Mouse (Mus musculus): Measurements from ENCODE around the gene Nt5c3b. TPM values are rescaled to one million over a fixed set of nuclear protein-coding genes. Genes with fewer than 3 reads are reported as not detected.

The Nt5c3b gene
- total and polyA plus RNA-seq, 3 experiments: 54.2 to 63.5 (median 54.4) TPM

- dilution Hi-C loops (cut with MboI; ENCODE audit: extremely low pct_ligation_motif_present, extremely low pct_unique_long_range_greater_than_20kb, low sequenced_read_pairs): no loop called here
- H3K9ac ChIP-seq (ENCODE audit: insufficient read depth, low read depth): no peak overlapping the region
- no peak overlapping the region for H3K4me2 ChIP-seq (ENCODE audit: insufficient read depth, low read depth, poor library complexity, severe bottlenecking)
- H3K36me3 ChIP-seq (replicated peaks in 1 of 2; ENCODE audit: control insufficient read depth in 1 of 2, insufficient read depth in 1 of 2, low read length in 1 of 2): no peaks in the 10 kb centered on the region
- H3K4me3 ChIP-seq (replicated peaks in 1 of 3; ENCODE audit: low read depth in 2 of 3, low read length in 2 of 3, poor library complexity in 1 of 3): no peak overlapping the region
- no peak overlapping the region for H3K27ac ChIP-seq (ENCODE audit: insufficient read depth, low read depth)
- no peaks in the 10 kb centered on the region for H3K79me2 ChIP-seq (replicated peaks; ENCODE audit: control insufficient read depth, extremely low read depth, insufficient read depth, poor library complexity, severe bottlenecking)
- DNase-seq (ENCODE audit: extremely low read depth): no peak
- peaks cover 22 to 38% of the 10 kb centered on the region in 2 experiments for H3K4me1 ChIP-seq (ENCODE audit: control insufficient read depth in 1 of 2, insufficient read depth in 2 of 2)
- H3K9me3 ChIP-seq (replicated peaks; ENCODE audit: low read length): no peaks in the 10 kb centered on the region
- in situ Hi-C loops (cut with MboI; ENCODE audit: low pct_ligation_motif_present, low pct_unique_long_range_greater_than_20kb, low sequenced_read_pairs): no loop called here
- TF ChIP-seq RCOR1 (conservative IDR thresholded peaks at IDR 0.05; ENCODE audit: low read depth, low read length) (no peak), USF2 (conservative IDR thresholded peaks at IDR 0.05; ENCODE audit: low read depth, low read length) (no peak), PAX5 (IDR thresholded peaks at IDR 0.05; ENCODE audit: low read length) (no peak), CTCF (conservative IDR thresholded peaks at IDR 0.05 in 1 of 2, IDR thresholded peaks at IDR 0.05 in 1 of 2; ENCODE audit: low read depth in 2 of 2, low read length in 2 of 2) (no peak), ETS1 (conservative IDR thresholded peaks at IDR 0.05; ENCODE audit: low read depth, low read length) (no peak), MEF2A (IDR thresholded peaks at IDR 0.05; ENCODE audit: borderline replicate concordance, low read depth, low read length) (no peak), ZNF384 (IDR thresholded peaks at IDR 0.05; ENCODE audit: low read depth, low read length) (no peak), TCF12 (IDR thresholded peaks at IDR 0.05; ENCODE audit: low read depth, low read length) (no peak), ZKSCAN1 (IDR thresholded peaks at IDR 0.05; ENCODE audit: borderline replicate concordance, low read depth, low read length) (no peak), MYC (IDR thresholded peaks at IDR 0.05; ENCODE audit: low read depth, low read length) (no peak), RAD21 (IDR thresholded peaks at IDR 0.05; ENCODE audit: low read depth, low read length) (no peak), UBTF (IDR thresholded peaks at IDR 0.05; ENCODE audit: low read depth, low read length) (no peak), SIN3A (IDR thresholded peaks at IDR 0.05; ENCODE audit: low read length) (no peak), EP300 (IDR thresholded peaks at IDR 0.05; ENCODE audit: low read length) (no peak), E2F4 (IDR thresholded peaks at IDR 0.05; ENCODE audit: insufficient replicate concordance, low read depth, low read length) (no peak), GABPA (IDR thresholded peaks at IDR 0.05; ENCODE audit: insufficient replicate concordance, low read depth, low read length) (no peak), MXI1 (IDR thresholded peaks at IDR 0.05; ENCODE audit: low read depth, low read length) (no peak), POLR2AphosphoS2 (IDR thresholded peaks at IDR 0.05; ENCODE audit: low read depth, low read length) (no peak)
- H3K27me3 ChIP-seq (replicated peaks): peaks cover 89% of the 10 kb centered on the region
Observed at GRCm38 (mm10) chr11:100395861-100396631, 45.6 kb downstream of the Nt5c3b start.

- Histone ChIP-seq H3K9ac (ENCODE audit: insufficient read depth, low read depth) (no peak overlapping the region), H3K4me3 (replicated peaks in 1 of 3; ENCODE audit: low read depth in 2 of 3, low read length in 2 of 3, poor library complexity in 1 of 3) (no peak overlapping the region), H3K4me1 (ENCODE audit: control insufficient read depth in 1 of 2, insufficient read depth in 2 of 2) (peaks cover 22 to 30% of the 10 kb centered on the region in 2 experiments), H3K4me2 (ENCODE audit: insufficient read depth, low read depth, poor library complexity, severe bottlenecking) (no peak overlapping the region), H3K9me3 (replicated peaks; ENCODE audit: low read length) (no peaks in the 10 kb centered on the region), H3K36me3 (replicated peaks in 1 of 2; ENCODE audit: control insufficient read depth in 1 of 2, insufficient read depth in 1 of 2, low read length in 1 of 2) (no peaks in the 10 kb centered on the region), H3K79me2 (replicated peaks; ENCODE audit: control insufficient read depth, extremely low read depth, insufficient read depth, poor library complexity, severe bottlenecking) (no peaks in the 10 kb centered on the region), H3K27ac (ENCODE audit: insufficient read depth, low read depth) (no peak overlapping the region), H3K27me3 (replicated peaks) (peaks cover 87% of the 10 kb centered on the region)
- dilution Hi-C loops (cut with MboI; ENCODE audit: extremely low pct_ligation_motif_present, extremely low pct_unique_long_range_greater_than_20kb, low sequenced_read_pairs) (no loop called here), in situ Hi-C loops (cut with MboI; ENCODE audit: low pct_ligation_motif_present, low pct_unique_long_range_greater_than_20kb, low sequenced_read_pairs) (no loop called here)
- DNase-seq (ENCODE audit: extremely low read depth): no peak
- TF ChIP-seq MAFK (IDR thresholded peaks at IDR 0.05; ENCODE audit: insufficient replicate concordance, low read length) (no peak), PAX5 (IDR thresholded peaks at IDR 0.05; ENCODE audit: low read length) (no peak), ZNF384 (IDR thresholded peaks at IDR 0.05; ENCODE audit: low read depth, low read length) (no peak), IRF4 (IDR thresholded peaks at IDR 0.05; ENCODE audit: low read depth, low read length) (peak; percentile 43; the same call in 1 of the 2 replicates), RCOR1 (conservative IDR thresholded peaks at IDR 0.05; ENCODE audit: low read depth, low read length) (no peak)
Observed at GRCm38 (mm10) chr11:100395200-100395599, 46.4 kb downstream of the Nt5c3b start.
